Mouse (Mus musculus) stomach, embryonic 15.5 days (tissue): ENCODE data around the gene Rgs7. TPM values are rescaled to one million over a fixed set of nuclear protein-coding genes. Genes with fewer than 3 reads are reported as not detected.

Experiments used
- ATAC-seq: fragments of 200-750 bp; cut with Nextera tagmentation; 2 replicates; pipeline ENCODE4 v1.8.0; 2017; ENCODE audit warnings: low read depth, moderate number of reproducible peaks, moderate TSS enrichment; ENCODE audit not compliant: insufficient read depth, low FRiP score
- H3K27ac ChIP-seq: fragments of 300-500 bp; sonication (generic); 2 replicates; pipeline ENCODE4 v1.5.1; 2015; ENCODE audit warnings: mild to moderate bottlenecking, inconsistent platforms
- H3K27me3 ChIP-seq: fragments of 300-500 bp; sonication (generic); replicated peaks from 2 replicates; pipeline ENCODE4 v1.6.1; 2015; ENCODE audit warnings: inconsistent platforms
- H3K36me3 ChIP-seq: fragments of 300-500 bp; sonication (generic); 2 replicates; pipeline ENCODE4 v1.6.1; 2015; ENCODE audit warnings: inconsistent platforms
- H3K4me1 ChIP-seq: fragments of 300-500 bp; sonication (generic); 2 replicates; pipeline ENCODE4 v1.6.1; 2015; ENCODE audit warnings: inconsistent platforms
- H3K4me2 ChIP-seq: fragments of 300-500 bp; sonication (generic); 2 replicates; pipeline ENCODE4 v1.6.1; 2015; ENCODE audit warnings: mild to moderate bottlenecking, inconsistent platforms
- H3K4me3 ChIP-seq: fragments of 300-500 bp; sonication (generic); replicated peaks from 2 replicates; pipeline ENCODE4 v1.5.1; 2015; ENCODE audit warnings: inconsistent platforms
- H3K9ac ChIP-seq: fragments of 300-500 bp; sonication (generic); 2 replicates; pipeline ENCODE4 v1.6.1; 2015; ENCODE audit warnings: inconsistent platforms
- H3K9me3 ChIP-seq: fragments of 300-500 bp; sonication (generic); 2 replicates; pipeline ENCODE4 v1.6.1; 2016; ENCODE audit warnings: inconsistent platforms
- WGBS: fragments of 180-500 bp; shearing (Covaris S2); methylation state at CpG from one replicate; pipeline ENCODE4 v1.1.7; 2015; 5-methylcytosine and 5-hydroxymethylcytosine counted together
- polyA plus RNA-seq: library from polyadenylated mRNA; unstranded; fragments of >200 nt; fragmentation: Nextera tagmentation; extraction: Ambion mirVana; gene quantifications from 2 replicates; pipeline ENCODE4 v1.2.1, GENCODE M21; 2015

The Rgs7 gene
- polyA plus RNA-seq, 1 experiment from 2014 or later, result 2.5 TPM

DNA sequence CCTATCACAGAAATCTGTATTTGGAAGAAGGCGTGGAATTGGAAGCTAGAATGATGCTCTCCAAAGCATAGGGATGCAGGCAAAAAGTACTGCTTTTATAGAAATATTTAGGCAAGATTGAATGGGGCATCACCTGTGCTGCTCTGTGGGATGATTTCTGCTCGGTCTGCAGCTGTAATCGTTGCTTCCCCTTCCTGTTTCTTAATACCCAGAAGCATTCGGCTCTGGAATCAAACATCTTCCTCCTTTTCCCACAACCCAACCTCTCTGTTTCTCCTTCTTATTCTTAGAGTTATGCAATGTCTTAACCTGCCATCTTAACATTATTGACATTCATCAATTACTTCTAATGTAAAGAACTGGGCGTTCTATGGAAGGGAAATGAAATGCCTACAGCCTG is 19.2 kb downstream of the Rgs7 start:
- Histone ChIP-seq H3K27me3 (no peaks in the 10 kb centered on the region), H3K4me1 (no peaks in the 10 kb centered on the region), H3K36me3 (no peaks in the 10 kb centered on the region), H3K9ac (no peak overlapping the region), H3K4me2 (no peak overlapping the region), H3K9me3 (no peaks in the 10 kb centered on the region), H3K4me3 (no peak overlapping the region), H3K27ac (no peak overlapping the region)
- ATAC-seq, result no peak
- 79% methylated on average over 5 of the region's 5 CpGs for WGBS

DNA sequence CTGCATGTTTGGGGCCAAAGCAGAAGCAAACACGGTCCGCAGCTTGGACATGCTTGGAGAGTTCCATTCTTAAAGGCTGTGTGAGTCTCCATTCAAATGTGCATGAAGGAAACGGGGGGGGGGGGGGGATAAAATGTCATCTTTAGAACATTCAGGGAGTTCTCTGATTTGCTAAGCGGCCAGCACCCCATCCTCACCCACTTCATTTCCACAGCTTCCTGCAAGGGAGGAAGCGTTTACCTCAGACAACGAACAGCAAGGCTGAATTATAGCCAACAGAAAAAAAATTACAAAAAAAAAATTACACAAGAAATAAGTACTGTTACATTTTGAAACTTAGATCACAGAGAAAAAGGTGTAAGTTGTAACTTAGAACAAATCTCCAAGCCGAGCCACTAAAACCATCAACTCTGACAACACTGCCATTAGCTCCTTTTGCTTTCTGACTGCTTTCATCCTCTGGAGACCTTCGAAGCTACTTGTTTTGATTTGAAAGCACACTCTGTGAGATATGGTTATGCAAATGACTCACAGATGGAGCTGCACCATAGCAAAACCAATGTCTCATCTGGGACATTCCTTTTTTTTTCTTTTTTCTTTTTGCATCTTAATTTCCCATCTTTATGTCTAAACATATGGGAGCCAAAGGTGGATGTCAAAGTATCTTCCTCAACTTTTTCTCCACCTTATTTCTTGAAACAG is 23.1 kb downstream of the Rgs7 start:
- Histone ChIP-seq H3K4me1 (no peaks in the 10 kb centered on the region), H3K9ac (no peak overlapping the region), H3K36me3 (no peaks in the 10 kb centered on the region), H3K9me3 (no peaks in the 10 kb centered on the region), H3K4me3 (no peak overlapping the region), H3K27me3 (no peaks in the 10 kb centered on the region), H3K4me2 (no peak overlapping the region), H3K27ac (no peak overlapping the region)
- no peak for ATAC-seq
- WGBS, result 52% methylated on average over 8 of the region's 8 CpGs

- Histone ChIP-seq H3K4me1 (no peaks in the 10 kb centered on the region), H3K4me2 (no peak overlapping the region), H3K9me3 (no peaks in the 10 kb centered on the region), H3K36me3 (no peaks in the 10 kb centered on the region), H3K27ac (no peak overlapping the region), H3K9ac (no peak overlapping the region), H3K27me3 (no peaks in the 10 kb centered on the region), H3K4me3 (no peak overlapping the region)
- WGBS, result 71% methylated on average over 2 of the region's 2 CpGs
- ATAC-seq, result no peak
Measured at GRCm38 (mm10) chr1:175464566-175464965, 27.7 kb downstream of the Rgs7 start.

DNA sequence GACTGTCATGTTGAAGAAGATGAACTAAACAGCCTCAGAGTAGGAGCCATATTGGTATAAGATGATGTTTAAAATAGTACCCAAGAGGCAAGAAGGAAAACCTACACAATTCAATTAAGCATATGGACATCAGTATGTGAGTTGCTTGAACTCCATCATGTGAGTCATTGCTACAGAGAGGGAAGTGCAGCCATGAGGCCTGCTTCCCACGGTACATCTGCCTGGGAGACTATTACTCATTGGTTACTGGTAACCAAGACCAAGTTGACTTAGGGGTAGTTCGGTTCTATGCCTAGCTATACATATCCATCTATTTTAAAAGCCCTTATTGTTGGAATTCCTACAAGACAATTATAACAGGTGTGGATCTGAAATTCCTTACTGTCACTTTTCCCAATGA is 29.9 kb downstream of the Rgs7 start:
- Histone ChIP-seq H3K4me3 (no peak overlapping the region), H3K9me3 (no peaks in the 10 kb centered on the region), H3K27ac (no peak overlapping the region), H3K27me3 (no peaks in the 10 kb centered on the region), H3K4me1 (no peaks in the 10 kb centered on the region), H3K9ac (no peak overlapping the region), H3K4me2 (no peak overlapping the region), H3K36me3 (no peaks in the 10 kb centered on the region)
- no peak for ATAC-seq
- WGBS, result 84% methylated on average over 2 of the region's 2 CpGs

GRCm38 (mm10) chr1:175454041-175454636 is 38.2 kb downstream of the Rgs7 start:
- Histone ChIP-seq H3K27ac (no peak overlapping the region), H3K36me3 (no peaks in the 10 kb centered on the region), H3K4me2 (no peak overlapping the region), H3K4me3 (no peak overlapping the region), H3K27me3 (no peaks in the 10 kb centered on the region), H3K4me1 (no peaks in the 10 kb centered on the region), H3K9me3 (no peaks in the 10 kb centered on the region), H3K9ac (no peak overlapping the region)
- 66% methylated on average over 6 of the region's 6 CpGs for WGBS
- ATAC-seq, result no peak; the same call in 1 of the 2 replicates

- H3K27ac ChIP-seq, result no peak overlapping the region
- no peaks in the 10 kb centered on the region for H3K27me3 ChIP-seq
- no peaks in the 10 kb centered on the region for H3K36me3 ChIP-seq
- no peak for ATAC-seq
- H3K9me3 ChIP-seq, result no peaks in the 10 kb centered on the region
- H3K4me3 ChIP-seq, result no peak overlapping the region
- WGBS, result 64% methylated on average over 5 of the region's 5 CpGs
- no peak overlapping the region for H3K4me2 ChIP-seq
- no peak overlapping the region for H3K9ac ChIP-seq
- no peaks in the 10 kb centered on the region for H3K4me1 ChIP-seq
Measured at GRCm38 (mm10) chr1:175448017-175448416, 44.3 kb downstream of the Rgs7 start.

GRCm38 (mm10) chr1:175442939-175443338 is 49.4 kb downstream of the Rgs7 start:
- 76% methylated on average over 1 of the region's 1 CpGs for whole genome bisulfite sequencing

DNA sequence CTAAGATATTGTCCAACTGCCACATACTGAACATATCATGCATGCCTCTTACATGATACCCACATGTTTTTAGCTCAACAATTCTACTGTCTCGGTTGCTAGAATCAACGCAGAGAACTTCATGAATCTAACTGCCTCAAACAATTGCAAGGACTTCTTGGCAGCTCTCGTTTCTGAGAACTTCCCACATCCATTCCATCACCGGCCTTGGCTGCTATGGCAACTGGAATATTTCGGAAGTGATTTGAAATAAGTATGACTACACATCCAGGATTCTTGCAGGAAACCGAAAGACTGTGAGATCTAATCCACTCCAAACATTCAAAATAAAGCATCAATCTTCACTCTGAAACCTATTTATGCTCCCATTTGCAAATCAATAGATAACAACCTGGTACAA is 50.3 kb downstream of the Rgs7 start:
- H3K4me3 ChIP-seq, result no peak overlapping the region
- no peak overlapping the region for H3K4me2 ChIP-seq
- H3K4me1 ChIP-seq, result no peaks in the 10 kb centered on the region
- WGBS, result 71% methylated on average over 6 of the region's 6 CpGs
- no peaks in the 10 kb centered on the region for H3K9me3 ChIP-seq
- H3K27me3 ChIP-seq, result no peaks in the 10 kb centered on the region
- no peaks in the 10 kb centered on the region for H3K36me3 ChIP-seq
- no peak for ATAC-seq
- H3K9ac ChIP-seq, result no peak overlapping the region
- H3K27ac ChIP-seq, result no peak overlapping the region

More at GRCm38 (mm10) chr1:175442939-175443338, 49.4 kb downstream of the Rgs7 start:
- H3K4me3 ChIP-seq, result no peak overlapping the region
- H3K9me3 ChIP-seq, result no peaks in the 10 kb centered on the region
- no peak overlapping the region for H3K27ac ChIP-seq
- no peaks in the 10 kb centered on the region for H3K27me3 ChIP-seq
- H3K9ac ChIP-seq, result no peak overlapping the region
- H3K4me1 ChIP-seq, result no peaks in the 10 kb centered on the region
- no peaks in the 10 kb centered on the region for H3K36me3 ChIP-seq
- no peak overlapping the region for H3K4me2 ChIP-seq
- ATAC-seq, result no peak

- Histone ChIP-seq H3K4me1 (no peaks in the 10 kb centered on the region), H3K9ac (no peak overlapping the region), H3K4me3 (no peak overlapping the region), H3K36me3 (no peaks in the 10 kb centered on the region), H3K4me2 (no peak overlapping the region), H3K9me3 (no peaks in the 10 kb centered on the region), H3K27ac (no peak overlapping the region), H3K27me3 (no peaks in the 10 kb centered on the region)
- WGBS, result 73% methylated on average over 14 of the region's 14 CpGs
- ATAC-seq, result no peak
Measured at GRCm38 (mm10) chr1:175433622-175434204, 58.6 kb downstream of the Rgs7 start.

GRCm38 (mm10) chr1:175433128-175433527 is 59.2 kb downstream of the Rgs7 start:
- no peak for ATAC-seq
- Histone ChIP-seq H3K9me3 (no peaks in the 10 kb centered on the region), H3K4me2 (no peak overlapping the region), H3K27me3 (no peaks in the 10 kb centered on the region), H3K4me3 (no peak overlapping the region), H3K9ac (no peak overlapping the region), H3K27ac (no peak overlapping the region), H3K36me3 (no peaks in the 10 kb centered on the region), H3K4me1 (no peaks in the 10 kb centered on the region)
- WGBS, result 85% methylated on average over 6 of the region's 6 CpGs

GRCm38 (mm10) chr1:175431356-175432053 is 60.8 kb downstream of the Rgs7 start:
- H3K27me3 ChIP-seq, result no peaks in the 10 kb centered on the region
- 55% methylated on average over 4 of the region's 4 CpGs for WGBS

DNA sequence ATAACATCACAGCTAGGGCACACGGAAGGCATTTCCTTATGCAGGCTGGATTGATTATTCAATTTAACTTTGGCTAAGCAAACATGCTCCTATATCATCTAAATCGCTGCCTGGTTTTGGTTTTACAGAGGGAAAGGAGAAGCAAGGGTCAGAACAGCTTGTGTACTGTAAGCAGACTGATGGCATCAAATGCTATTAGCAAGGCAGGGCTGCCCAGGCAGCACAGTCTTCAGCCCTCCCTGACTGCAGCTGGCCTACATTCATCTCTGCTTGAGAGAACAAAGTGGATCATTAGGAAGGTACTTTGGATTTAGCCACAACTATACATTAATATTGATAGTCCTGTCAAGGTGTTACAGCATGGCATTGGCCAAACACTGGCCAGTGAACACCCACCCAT is 65.2 kb downstream of the Rgs7 start:
- H3K4me1 ChIP-seq, result no peaks in the 10 kb centered on the region
- H3K9me3 ChIP-seq, result no peaks in the 10 kb centered on the region
- H3K27me3 ChIP-seq, result no peaks in the 10 kb centered on the region
- ATAC-seq, result no peak
- whole genome bisulfite sequencing, result 45% methylated on average over 2 of the region's 2 CpGs
- H3K4me2 ChIP-seq, result no peak overlapping the region
- H3K36me3 ChIP-seq, result no peaks in the 10 kb centered on the region
- no peak overlapping the region for H3K4me3 ChIP-seq
- H3K27ac ChIP-seq, result no peak overlapping the region
- no peak overlapping the region for H3K9ac ChIP-seq

More at GRCm38 (mm10) chr1:175431356-175432053, 60.8 kb downstream of the Rgs7 start:
- Histone ChIP-seq H3K9ac (no peak overlapping the region), H3K4me1 (no peaks in the 10 kb centered on the region), H3K27ac (no peak overlapping the region), H3K4me3 (no peak overlapping the region), H3K4me2 (no peak overlapping the region), H3K36me3 (no peaks in the 10 kb centered on the region), H3K9me3 (no peaks in the 10 kb centered on the region)
- no peak for ATAC-seq
